In the genomic region with DNA sequence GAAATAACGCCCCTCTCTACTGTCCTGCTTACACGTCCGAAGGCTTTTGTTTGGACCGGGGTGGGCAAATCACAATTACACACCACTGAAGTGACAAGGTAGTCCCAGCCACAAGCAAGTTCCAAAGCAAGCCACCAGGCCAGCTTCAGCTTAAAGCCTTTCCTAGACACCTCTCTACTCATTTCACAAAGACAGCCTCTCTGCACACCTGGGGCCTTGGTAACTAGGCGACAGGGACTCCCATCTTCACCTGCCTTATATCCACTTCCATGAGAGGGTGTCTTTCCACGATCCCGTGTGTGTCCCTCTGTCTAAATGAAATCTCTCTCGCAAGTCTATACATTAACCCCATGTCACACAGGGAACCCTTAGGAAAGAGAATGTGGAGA, we compare ENCODE assay signal across 8 mouse cellular contexts.
DNase-seq lines count a peak whose midpoint lies in the region; ATAC-seq and TF ChIP-seq lines count a peak whose summit lies in the region.

No protein-coding gene starts in this region.

- H3K36me3 ChIP-seq in heart, embryonic 10.5 days = peaks cover 12% of the 10 kb centered on the region; the same call in 1 of the 2 replicates
- H3K36me3 ChIP-seq in E14TG2a.4 (ENCODE audit: insufficient read depth, low read length) = no peaks in the 10 kb centered on the region
- H3K36me3 ChIP-seq in forebrain, postnatal 0 days (ENCODE audit: insufficient read depth) = no peaks in the 10 kb centered on the region
- H3K36me3 ChIP-seq in liver, embryonic 16.5 days (ENCODE audit: control insufficient read depth, insufficient read depth) = no peaks in the 10 kb centered on the region

- H3K4me3 ChIP-seq in heart, embryonic 10.5 days = peak overlapping the region; percentile 73
- peak overlapping the region; percentile 83 for H3K4me3 ChIP-seq in E14TG2a.4 (replicated peaks; ENCODE audit: low read length)
- peak overlapping the region; percentile 52 for H3K4me3 ChIP-seq in forebrain, postnatal 0 days (ENCODE audit: low read depth, low read length)
- H3K4me3 ChIP-seq in liver, embryonic 16.5 days (ENCODE audit: low read depth, low read length) = peak overlapping the region; percentile 44

- no peak for DNase-seq in heart, embryonic 10.5 days (ENCODE audit: low spot score)
- DNase-seq in heart, postnatal 36 days = no peak
- peak; percentile 42 for DNase-seq in forebrain, postnatal 0 days
- no peak for DNase-seq in layer of hippocampus, adult 11-12 months (ENCODE audit: low spot score)
- DNase-seq in adipocyte (ENCODE audit: low spot score) = no peak
- no peak for DNase-seq in left cerebral cortex, postnatal 36 days (ENCODE audit: low spot score in 2 of 2)

- H3K4me1 ChIP-seq in heart, embryonic 10.5 days = peaks cover 62% of the 10 kb centered on the region
- peaks cover 13% of the 10 kb centered on the region; the same call in 1 of the 2 replicates for H3K4me1 ChIP-seq in E14TG2a.4 (replicated peaks; ENCODE audit: low read depth, low read length)
- no peaks in the 10 kb centered on the region; the same call in 1 of the 2 replicates for H3K4me1 ChIP-seq in forebrain, postnatal 0 days (ENCODE audit: insufficient read depth)
- H3K4me1 ChIP-seq in liver, embryonic 16.5 days (ENCODE audit: control insufficient read depth, low read depth, low read length) = no peaks in the 10 kb centered on the region

- H3K27me3 ChIP-seq in heart, embryonic 10.5 days (ENCODE audit: insufficient read depth, poor library complexity, severe bottlenecking) = no peaks in the 10 kb centered on the region
- H3K27me3 ChIP-seq in E14TG2a.4 (ENCODE audit: insufficient read depth, low read length) = peaks cover 33% of the 10 kb centered on the region
- no peaks in the 10 kb centered on the region for H3K27me3 ChIP-seq in forebrain, postnatal 0 days (ENCODE audit: insufficient read depth, low read length)
- H3K27me3 ChIP-seq in liver, embryonic 16.5 days (ENCODE audit: control insufficient read depth, insufficient read depth, low read depth, low read length) = peaks cover 9% of the 10 kb centered on the region

- peak overlapping the region; percentile 49 for H3K9ac ChIP-seq in forebrain, postnatal 0 days
- no peak overlapping the region for H3K9ac ChIP-seq in liver, embryonic 16.5 days (ENCODE audit: low read depth, low read length)

- no peaks in the 10 kb centered on the region for H3K9me3 ChIP-seq in heart, embryonic 10.5 days
- H3K9me3 ChIP-seq in E14TG2a.4 (ENCODE audit: low read length) = no peaks in the 10 kb centered on the region
- H3K9me3 ChIP-seq in forebrain, postnatal 0 days (ENCODE audit: low read length) = no peaks in the 10 kb centered on the region
- no peaks in the 10 kb centered on the region for H3K9me3 ChIP-seq in liver, embryonic 16.5 days (replicated peaks; ENCODE audit: control insufficient read depth, low read length)

- no peak for TF ChIP-seq CTCF in E14TG2a.4 (conservative IDR thresholded peaks at IDR 0.05; ENCODE audit: low read length)
- no peak for TF ChIP-seq CTCF in forebrain, postnatal 0 days (IDR thresholded peaks at IDR 0.05; ENCODE audit: low read depth)

- intact Hi-C loops in heart, postnatal 36 days (cut with DNase I) = loop anchor here (5.0 kb wide), 1 partner anchor 62 kb away; no protein-coding TSS in a partner anchor
- intact Hi-C loops in left cerebral cortex, postnatal 36 days (cut with DNase I) = no loop called here

- WGBS in heart, embryonic 10.5 days = 17% methylated on average over 8 of the region's 8 CpGs
- WGBS in forebrain, postnatal 0 days = 15% methylated on average over 8 of the region's 8 CpGs
- 16% methylated on average over 8 of the region's 8 CpGs for WGBS in liver, embryonic 16.5 days (ENCODE audit: insufficient replicate concordance)

- peak overlapping the region; percentile 90; the same call in 1 of the 2 replicates for H3K27ac ChIP-seq in heart, embryonic 10.5 days
- no peak overlapping the region for H3K27ac ChIP-seq in forebrain, postnatal 0 days (ENCODE audit: low read depth, low read length)
- no peak overlapping the region for H3K27ac ChIP-seq in liver, embryonic 16.5 days (ENCODE audit: low read length)

- ATAC-seq in forebrain, postnatal 0 days = peak; percentile 47
- ATAC-seq in liver, embryonic 16.5 days (ENCODE audit: low read depth) = no peak

- peak overlapping the region; percentile 99 for H3K4me2 ChIP-seq in forebrain, postnatal 0 days (ENCODE audit: low read depth)
- peak overlapping the region; percentile 55 for H3K4me2 ChIP-seq in liver, embryonic 16.5 days (ENCODE audit: low read depth, low read length)
